Mouse (Mus musculus): Measurements from ENCODE around the gene Tpst2.
A peak's percentile ranks its signal among the peaks of the same experiment; 100 is the strongest.

Tpst2 gene

DNA sequence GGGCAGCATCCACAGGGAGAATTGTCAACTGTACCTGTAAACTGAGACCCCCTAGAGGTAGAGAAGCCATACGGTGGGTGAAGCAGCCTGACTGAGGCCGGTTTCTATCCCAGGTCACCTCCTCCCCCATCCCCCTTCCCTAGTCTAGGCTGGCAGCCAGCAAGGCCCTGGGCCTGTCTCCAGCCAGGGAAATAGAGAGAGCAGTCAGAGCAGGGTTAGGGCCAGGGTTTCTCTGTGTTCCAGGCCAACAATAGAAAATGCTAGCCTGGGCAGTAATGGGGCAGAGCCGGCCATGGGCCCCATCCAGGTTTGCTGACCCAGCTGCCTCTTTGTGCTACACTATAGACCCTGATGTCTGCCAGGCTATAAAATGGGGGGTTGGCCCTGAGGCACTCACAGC is 21.1 kb upstream of the Tpst2 start, which contains the start of gene Crybb1:
Gene Crybb1, plus strand, starts transcription at position 390 of the 400 bp plus-strand sequence.
- DNase-seq (ENCODE audit: low read depth, low spot score): no peak

DNA sequence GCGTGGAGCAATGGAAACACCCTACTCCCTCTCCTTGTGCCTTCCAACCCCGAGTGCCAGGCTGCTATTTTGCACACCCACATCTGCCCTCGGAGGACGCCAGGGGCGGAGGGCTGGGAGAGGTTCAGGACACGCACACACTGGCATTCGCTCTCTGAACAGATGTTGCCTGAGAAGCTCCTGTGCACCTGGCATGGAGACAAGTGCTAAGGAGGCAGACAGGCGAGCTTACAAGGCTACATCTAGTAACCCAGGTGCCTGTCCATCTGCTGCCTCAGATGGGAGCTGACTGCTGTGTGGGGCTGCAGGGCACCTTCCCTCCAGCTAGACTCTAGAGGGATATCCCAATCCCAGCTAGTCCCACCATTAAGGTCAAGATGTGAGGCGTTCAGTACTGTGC is 20.0 kb upstream of the Tpst2 start:
- DNase-seq (ENCODE audit: low read depth, low spot score): no peak

GRCm38 (mm10) chr5:112257896-112258295 is 18.6 kb upstream of the Tpst2 start:
- DNase-seq (ENCODE audit: low read depth, low spot score): no peak

DNA sequence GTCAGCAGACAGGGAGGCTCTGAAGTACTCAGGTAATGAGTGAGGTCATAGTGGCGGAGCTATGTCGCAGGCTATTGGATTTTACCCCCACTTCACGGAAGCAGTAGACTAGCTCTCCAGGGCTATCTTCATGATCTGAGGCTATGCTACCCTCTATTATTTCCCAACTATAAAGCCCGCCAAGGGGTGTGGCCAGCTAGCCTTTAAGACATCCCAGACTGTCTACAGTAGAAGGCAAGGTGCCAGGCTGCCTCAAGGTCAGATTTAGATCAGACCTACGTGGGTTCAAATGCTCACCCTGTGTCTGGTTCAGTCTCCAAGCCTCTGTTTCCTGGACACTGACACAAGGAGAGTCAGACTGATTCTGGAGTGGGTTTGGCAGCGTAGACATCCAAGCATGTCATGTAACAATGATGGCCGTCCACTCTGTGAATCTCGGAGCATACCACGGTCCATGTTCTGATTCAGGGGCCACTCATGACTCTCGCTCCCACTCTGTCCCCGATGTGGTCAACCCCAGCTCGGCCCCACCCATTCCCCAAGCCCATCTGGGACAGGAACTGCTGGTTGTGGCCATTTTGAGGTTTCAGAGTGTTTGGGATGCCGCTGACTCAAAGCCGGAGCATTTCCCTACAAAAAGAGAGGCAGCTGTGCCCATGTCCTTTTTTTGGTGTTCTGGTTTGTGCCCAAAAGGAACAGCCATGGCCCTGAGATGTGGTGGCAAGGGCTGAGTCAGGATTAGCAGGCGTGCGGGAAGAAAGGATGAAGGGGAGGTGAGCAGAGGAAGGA is 16.4 kb upstream of the Tpst2 start:
- no peak for DNase-seq (ENCODE audit: low read depth, low spot score)

DNA sequence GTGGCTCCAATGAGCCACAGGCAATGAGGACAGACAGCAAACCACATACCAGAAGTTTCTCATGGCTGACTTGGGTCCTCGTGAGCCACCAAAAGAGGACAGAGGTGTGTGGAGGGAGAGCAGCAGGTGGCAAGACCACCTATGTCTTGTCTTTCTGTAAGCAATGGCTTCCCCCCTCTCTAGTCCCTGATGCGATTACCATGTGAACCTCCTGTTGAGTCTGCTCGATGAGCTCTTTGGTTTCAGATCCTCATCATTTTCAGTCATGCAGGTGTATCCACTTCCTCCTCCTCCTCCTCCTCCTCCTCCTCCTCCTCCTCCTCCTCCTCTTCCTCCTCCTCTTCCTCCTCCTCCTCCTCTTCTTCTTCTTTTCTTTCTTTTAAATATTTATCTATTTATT is 15.7 kb upstream of the Tpst2 start:
- DNase-seq (ENCODE audit: low read depth, low spot score): no peak

- DNase-seq (ENCODE audit: low read depth, low spot score): no peak
Measured at GRCm38 (mm10) chr5:112264099-112264498, 12.4 kb upstream of the Tpst2 start.

DNA sequence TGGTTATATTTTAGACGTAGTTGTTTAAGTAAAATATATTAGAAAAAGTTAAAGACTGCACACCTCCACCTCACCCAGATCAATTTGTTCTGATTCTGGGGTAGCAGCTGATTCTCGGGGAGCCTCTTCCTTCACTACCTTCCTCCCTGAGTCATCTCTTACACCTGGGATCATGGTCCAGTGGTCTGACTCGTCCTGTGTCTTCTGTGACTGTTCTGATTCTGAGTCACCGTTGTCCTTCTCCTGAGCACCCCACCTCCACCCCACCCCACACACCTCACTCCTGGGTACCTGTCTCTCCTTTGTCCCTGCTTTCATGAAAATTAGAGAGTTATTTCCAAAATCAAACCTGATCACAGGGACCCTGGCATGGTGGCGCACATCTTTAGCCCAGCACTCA is 11.4 kb upstream of the Tpst2 start:
- no peak for DNase-seq (ENCODE audit: low read depth, low spot score)

DNA sequence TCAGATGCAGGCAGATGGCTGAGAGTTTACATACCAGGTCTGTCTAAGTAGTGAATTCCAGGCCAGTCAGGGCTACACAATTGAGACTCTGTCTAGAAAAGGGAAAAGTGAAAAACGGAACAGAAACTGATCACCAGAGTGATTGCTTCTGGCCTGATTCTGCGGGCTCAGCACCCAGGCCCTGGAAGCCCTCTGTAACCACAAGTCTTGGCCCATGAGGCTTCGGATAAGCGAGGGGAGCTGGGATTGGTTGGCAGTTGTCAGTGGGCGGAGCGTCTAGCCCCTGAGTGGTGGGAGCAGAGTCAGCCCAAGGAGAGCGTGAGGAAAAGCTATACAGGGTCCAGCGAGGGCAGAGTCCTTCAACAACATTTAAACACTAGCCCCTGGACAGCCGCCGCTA is 11.0 kb upstream of the Tpst2 start:
- DNase-seq (ENCODE audit: low read depth, low spot score): peak; percentile 46

GRCm38 (mm10) chr5:112266011-112266777 is 10.3 kb upstream of the Tpst2 start:
- DNase-seq (ENCODE audit: low read depth, low spot score): no peak

DNA sequence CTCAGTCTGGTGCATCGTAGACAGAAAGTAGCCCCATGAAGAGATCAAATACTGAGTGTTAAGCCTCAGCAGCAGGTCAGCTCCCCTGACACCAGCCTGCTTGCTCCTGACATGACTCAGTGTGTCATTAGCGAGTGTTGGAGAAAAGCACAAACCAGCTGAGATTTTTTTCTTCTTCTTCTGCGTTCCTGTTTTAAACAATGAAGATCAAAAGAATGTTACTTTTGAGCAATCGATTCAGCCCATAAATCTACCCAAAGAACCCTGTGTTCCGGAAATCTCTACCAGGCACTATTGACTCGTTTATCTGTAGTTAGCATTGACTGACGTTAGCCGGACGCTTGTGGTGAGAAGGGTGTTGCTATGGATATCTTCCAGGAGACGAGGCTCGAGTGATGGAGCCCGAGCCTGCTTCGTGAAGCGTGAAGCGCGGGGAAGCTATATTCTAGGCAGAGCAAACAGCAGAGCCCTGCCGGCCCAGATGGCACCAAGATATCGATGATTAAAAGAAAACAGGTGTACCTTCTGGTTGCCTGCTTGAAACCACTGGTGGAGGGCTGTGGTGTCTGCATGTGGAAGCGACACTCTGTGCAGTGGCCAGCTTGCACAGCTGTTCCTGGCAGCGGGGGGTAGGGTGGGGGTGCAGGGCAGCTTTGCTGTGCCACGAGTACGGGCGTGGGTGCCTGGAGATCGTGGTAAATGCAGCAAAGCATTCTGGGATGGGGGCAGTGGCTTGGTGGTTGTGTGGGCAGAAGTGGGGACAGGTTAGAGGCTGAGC is 5.5 kb upstream of the Tpst2 start:
- DNase-seq (ENCODE audit: low read depth, low spot score): peak; percentile 29

DNA sequence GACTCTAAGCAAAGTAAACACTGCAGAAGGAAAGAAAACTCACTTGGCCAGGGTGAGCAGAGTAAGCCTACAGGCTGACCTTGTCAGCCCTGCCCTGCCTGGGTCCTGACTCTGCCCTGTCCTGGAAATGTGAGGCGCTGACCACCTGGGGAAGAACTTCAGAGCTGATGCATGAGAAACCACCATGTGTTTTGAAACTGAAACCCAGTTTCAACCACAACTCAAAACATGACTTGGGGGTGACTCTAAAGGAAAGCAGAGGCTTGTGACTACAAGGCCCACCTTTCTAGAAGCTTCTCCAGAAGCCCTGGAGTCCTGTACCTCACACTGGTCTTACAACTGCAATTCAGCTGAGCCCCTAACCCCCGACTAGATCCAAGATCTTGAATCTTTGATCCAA is 3.6 kb upstream of the Tpst2 start:
- no peak for DNase-seq (ENCODE audit: low read depth, low spot score)

DNA sequence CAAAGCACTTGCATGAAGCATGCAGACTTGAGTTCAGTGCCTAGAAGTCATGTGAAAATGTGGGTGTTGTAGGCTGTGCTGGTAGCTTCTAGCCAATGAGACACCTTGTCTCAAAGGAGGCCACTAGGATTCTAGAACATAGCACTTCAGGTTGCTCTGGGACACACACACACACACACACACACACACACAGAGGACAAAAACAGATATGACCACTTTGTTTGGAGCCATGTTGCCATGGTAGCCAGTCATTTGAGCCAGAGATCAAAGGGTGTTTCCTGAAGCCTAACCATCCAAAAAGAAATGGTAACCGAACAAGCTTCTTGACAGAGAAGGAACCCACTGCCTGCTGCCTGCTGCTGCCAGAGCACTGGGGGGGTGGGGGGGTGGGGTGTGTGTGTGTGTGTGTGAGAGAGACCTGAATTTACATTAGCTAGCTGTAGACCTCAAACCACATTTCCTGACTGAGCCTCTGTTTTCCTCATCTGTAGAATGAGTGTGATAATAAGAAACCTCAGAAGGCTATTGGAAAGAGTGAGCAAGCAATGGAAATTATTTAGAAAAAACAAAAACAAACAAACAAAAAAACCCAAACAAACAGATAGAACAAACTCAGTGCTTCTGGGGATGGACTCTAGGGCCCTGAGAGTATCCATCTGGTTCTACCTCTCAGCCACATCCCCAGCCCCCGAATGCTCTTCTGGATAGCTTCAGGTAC is 2.6 kb upstream of the Tpst2 start:
- DNase-seq (ENCODE audit: low read depth, low spot score): no peak

GRCm38 (mm10) chr5:112275021-112275804 is 1.3 kb upstream of the Tpst2 start:
- no peak for DNase-seq (ENCODE audit: low read depth, low spot score)

GRCm38 (mm10) chr5:112276907-112277348 is 437 bp downstream of the Tpst2 start:
- DNase-seq (ENCODE audit: low read depth, low spot score): peak; percentile 53

DNA sequence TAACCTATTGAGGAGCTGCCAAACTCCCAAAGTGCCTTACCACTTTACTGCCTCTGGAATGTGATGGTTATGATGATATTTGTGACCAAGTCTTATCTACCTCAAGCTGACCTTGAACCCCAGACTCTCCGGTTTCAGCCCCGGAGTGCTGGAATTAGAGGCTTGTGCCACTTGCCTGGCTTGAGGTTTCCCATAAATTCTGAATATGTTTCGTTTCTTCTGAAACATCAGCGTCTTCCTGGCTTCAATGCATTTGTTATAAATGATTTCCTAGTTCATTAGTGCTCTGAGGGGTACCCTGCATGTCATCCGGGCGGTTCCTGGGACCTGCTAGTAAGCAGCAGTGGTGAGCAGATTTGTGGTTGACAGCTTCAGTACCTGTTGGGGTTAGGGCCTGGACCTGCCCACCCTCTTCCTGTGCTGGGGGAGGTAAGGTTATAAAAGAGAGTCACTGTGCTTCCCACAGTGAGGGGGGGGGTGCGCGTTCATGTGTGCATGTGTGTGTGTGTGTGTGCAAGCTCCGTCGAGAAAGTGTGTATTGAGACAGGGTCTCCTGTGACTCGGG is 1.5 kb downstream of the Tpst2 start:
- no peak for DNase-seq (ENCODE audit: low read depth, low spot score)

GRCm38 (mm10) chr5:112279181-112280021 is 2.9 kb downstream of the Tpst2 start:
- DNase-seq (ENCODE audit: low read depth, low spot score): no peak

DNA sequence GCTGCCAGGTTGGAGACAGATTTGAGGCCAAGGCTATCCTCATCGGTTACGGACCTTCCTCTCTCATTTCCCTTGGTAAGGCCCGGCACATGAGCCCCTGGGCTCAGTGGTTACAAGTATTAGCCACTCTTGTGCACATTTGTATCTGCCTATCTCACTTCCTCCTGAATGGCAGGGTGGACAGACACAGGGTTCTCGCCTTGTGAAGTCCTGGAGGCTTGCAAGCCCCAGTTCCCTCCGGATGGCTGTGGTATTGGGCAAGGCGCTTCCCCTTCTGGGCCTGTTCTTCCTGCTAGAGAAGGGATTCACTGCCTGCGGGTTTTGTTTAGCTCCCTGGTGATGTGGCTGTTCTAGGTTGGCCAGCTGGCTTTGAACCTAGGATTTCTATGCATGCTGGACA is 3.7 kb downstream of the Tpst2 start:
- DNase-seq (ENCODE audit: low read depth, low spot score): no peak

GRCm38 (mm10) chr5:112280863-112281660 is 4.6 kb downstream of the Tpst2 start:
- peak; percentile 34 for DNase-seq (ENCODE audit: low read depth, low spot score)

DNA sequence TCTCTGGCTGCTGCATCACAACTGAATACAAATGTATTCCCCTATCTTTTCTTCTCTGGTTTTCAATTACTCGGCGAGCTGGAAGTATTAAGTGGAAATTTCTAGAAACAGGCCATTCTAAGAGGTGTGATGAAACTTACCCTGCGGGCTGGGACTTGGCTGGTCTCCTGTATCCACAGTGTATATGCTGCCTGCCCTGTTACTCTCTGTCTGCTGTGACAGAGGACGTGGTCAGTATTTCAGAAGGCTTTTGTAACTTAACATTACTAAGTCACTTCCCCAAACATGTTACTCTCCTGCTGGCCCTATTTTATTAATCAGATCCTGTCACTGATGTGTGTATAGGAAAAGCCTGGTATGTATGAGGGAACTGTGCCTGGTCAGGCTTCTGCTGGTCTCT is 5.2 kb downstream of the Tpst2 start:
- no peak for DNase-seq (ENCODE audit: low read depth, low spot score)
